Mouse (Mus musculus): ENCODE results near the gene Ccr7.
A peak's percentile ranks its signal among the peaks of the same experiment; 100 is the strongest.

Gene Ccr7

GRCm38 (mm10) chr11:99154987-99155641 is at the start of gene Ccr7:
Ccr7 (minus strand) TSS chr11:99155077.
- peak; percentile 91 for DNase-seq (ENCODE audit: low read depth, low spot score)

- peak; percentile 91 for DNase-seq (ENCODE audit: low read depth, low spot score)
These were observed 34.3 kb upstream of the Ccr7 start for GRCm38 (mm10) chr11:99189154-99189582.

GRCm38 (mm10) chr11:99187348-99187747 is 32.5 kb upstream of the Ccr7 start:
- no peak for DNase-seq (ENCODE audit: low read depth, low spot score)

GRCm38 (mm10) chr11:99186836-99187235 is 32.0 kb upstream of the Ccr7 start:
- peak; percentile 49 for DNase-seq (ENCODE audit: low read depth, low spot score)

GRCm38 (mm10) chr11:99182575-99182974 is 27.7 kb upstream of the Ccr7 start:
- DNase-seq (ENCODE audit: low read depth, low spot score), result peak; percentile 38

GRCm38 (mm10) chr11:99180071-99180470 is 25.2 kb upstream of the Ccr7 start:
- peak; percentile 68 for DNase-seq (ENCODE audit: low read depth, low spot score)

GRCm38 (mm10) chr11:99177925-99178198 is 23.0 kb upstream of the Ccr7 start:
- DNase-seq (ENCODE audit: low read depth, low spot score), result peak; percentile 41

- DNase-seq (ENCODE audit: low read depth, low spot score), result no peak
These were observed 22.4 kb upstream of the Ccr7 start for GRCm38 (mm10) chr11:99177054-99177924.

GRCm38 (mm10) chr11:99172002-99172401 is 17.1 kb upstream of the Ccr7 start:
- peak; percentile 52 for DNase-seq (ENCODE audit: low read depth, low spot score)

GRCm38 (mm10) chr11:99171442-99171841 is 16.6 kb upstream of the Ccr7 start:
- peak; percentile 45 for DNase-seq (ENCODE audit: low read depth, low spot score)

GRCm38 (mm10) chr11:99170547-99171267 is 15.8 kb upstream of the Ccr7 start:
- DNase-seq (ENCODE audit: low read depth, low spot score), result peak; percentile 84

- no peak for DNase-seq (ENCODE audit: low read depth, low spot score)
These were observed 15.1 kb upstream of the Ccr7 start for GRCm38 (mm10) chr11:99170005-99170404.

GRCm38 (mm10) chr11:99169438-99169837 is 14.6 kb upstream of the Ccr7 start:
- DNase-seq (ENCODE audit: low read depth, low spot score), result no peak

GRCm38 (mm10) chr11:99168030-99168474 is 13.2 kb upstream of the Ccr7 start:
- peak; percentile 80 for DNase-seq (ENCODE audit: low read depth, low spot score)

- DNase-seq (ENCODE audit: low read depth, low spot score), result peak; percentile 34
These were observed 12.7 kb upstream of the Ccr7 start for GRCm38 (mm10) chr11:99167576-99167975.

GRCm38 (mm10) chr11:99166241-99166640 is 11.4 kb upstream of the Ccr7 start:
- peak; percentile 52 for DNase-seq (ENCODE audit: low read depth, low spot score)

GRCm38 (mm10) chr11:99165031-99165752 is 10.3 kb upstream of the Ccr7 start:
- DNase-seq (ENCODE audit: low read depth, low spot score), result no peak

GRCm38 (mm10) chr11:99162972-99163686 is 8.3 kb upstream of the Ccr7 start:
- peak; percentile 83 for DNase-seq (ENCODE audit: low read depth, low spot score)

- no peak for DNase-seq (ENCODE audit: low read depth, low spot score)
These were observed 6.8 kb upstream of the Ccr7 start for GRCm38 (mm10) chr11:99161648-99162047.

GRCm38 (mm10) chr11:99160228-99160627 is 5.4 kb upstream of the Ccr7 start:
- DNase-seq (ENCODE audit: low read depth, low spot score), result no peak

GRCm38 (mm10) chr11:99155817-99156216 is 940 bp upstream of the Ccr7 start:
- DNase-seq (ENCODE audit: low read depth, low spot score), result peak; percentile 53

All from CD4-positive, CD25-positive, alpha-beta regulatory T cell, adult 2 months (primary cell).